Mouse (Mus musculus): ENCODE results near the gene Map2k5. TPM values are rescaled to one million over a fixed set of nuclear protein-coding genes. Genes with fewer than 3 reads are reported as not detected.

The Map2k5 gene
- total RNA-seq, 2 experiments from 2014 or later, result 20.6 to 21.0 TPM

GRCm38 (mm10) chr9:63197252-63197651 is 180.4 kb downstream of the Map2k5 start:
- no peak for DNase-seq
- intact Hi-C loops (cut with DNase I), result no loop called here

- DNase-seq, result peak in 1 of 2 experiments; percentile 20
Measured at GRCm38 (mm10) chr9:63196114-63196682, 181.5 kb downstream of the Map2k5 start.

GRCm38 (mm10) chr9:63195523-63195922 is 182.2 kb downstream of the Map2k5 start:
- intact Hi-C loops (cut with DNase I), result no loop called here
- no peak for DNase-seq

More at GRCm38 (mm10) chr9:63196114-63196682, 181.5 kb downstream of the Map2k5 start:
- intact Hi-C loops (cut with DNase I), result no loop called here

GRCm38 (mm10) chr9:63194791-63195190 is 182.9 kb downstream of the Map2k5 start:
- intact Hi-C loops (cut with DNase I), result no loop called here
- DNase-seq, result peak in 1 of 2 experiments; percentile 8

GRCm38 (mm10) chr9:63192809-63193208 is 184.9 kb downstream of the Map2k5 start:
- intact Hi-C loops (cut with DNase I), result no loop called here
- DNase-seq, result no peak

GRCm38 (mm10) chr9:63187310-63187709 is 190.4 kb downstream of the Map2k5 start:
- intact Hi-C loops (cut with DNase I), result no loop called here
- DNase-seq, result peak in 1 of 2 experiments; percentile 11

GRCm38 (mm10) chr9:63185249-63185648 is 192.5 kb downstream of the Map2k5 start:
- intact Hi-C loops (cut with DNase I), result no loop called here
- no peak for DNase-seq

- DNase-seq, result no peak
- intact Hi-C loops (cut with DNase I), result no loop called here
Measured at GRCm38 (mm10) chr9:63183864-63184263, 193.8 kb downstream of the Map2k5 start.

- intact Hi-C loops (cut with DNase I), result no loop called here
Measured at GRCm38 (mm10) chr9:63182306-63182960, 195.3 kb downstream of the Map2k5 start.

GRCm38 (mm10) chr9:63181337-63182178 is 196.1 kb downstream of the Map2k5 start:
- no peak for DNase-seq
- intact Hi-C loops (cut with DNase I), result no loop called here

More at GRCm38 (mm10) chr9:63182306-63182960, 195.3 kb downstream of the Map2k5 start:
- no peak for DNase-seq

- DNase-seq, result no peak
- intact Hi-C loops (cut with DNase I), result no loop called here
Measured at GRCm38 (mm10) chr9:63178296-63178695, 199.4 kb downstream of the Map2k5 start.

- no peak for DNase-seq
- intact Hi-C loops (cut with DNase I), result no loop called here
Measured at GRCm38 (mm10) chr9:63174001-63174721, 203.5 kb downstream of the Map2k5 start.

- no peak for DNase-seq
- intact Hi-C loops (cut with DNase I), result no loop called here
Measured at GRCm38 (mm10) chr9:63171951-63172350, 205.8 kb downstream of the Map2k5 start.

GRCm38 (mm10) chr9:63169127-63169526 is 208.6 kb downstream of the Map2k5 start:
- intact Hi-C loops (cut with DNase I), result no loop called here
- DNase-seq, result no peak

GRCm38 (mm10) chr9:63165070-63165469 is 212.6 kb downstream of the Map2k5 start:
- intact Hi-C loops (cut with DNase I), result no loop called here
- DNase-seq, result no peak

- intact Hi-C loops (cut with DNase I), result no loop called here
- DNase-seq, result no peak
Measured at GRCm38 (mm10) chr9:63163756-63164155, 213.9 kb downstream of the Map2k5 start.

GRCm38 (mm10) chr9:63151949-63152348 is 225.8 kb downstream of the Map2k5 start:
- intact Hi-C loops (cut with DNase I), result no loop called here
- DNase-seq, result no peak

GRCm38 (mm10) chr9:63151072-63151870 is 226.4 kb downstream of the Map2k5 start:
- intact Hi-C loops (cut with DNase I), result no loop called here
- DNase-seq, result peak; percentile 78 to 88

GRCm38 (mm10) chr9:63150086-63150800 is 227.5 kb downstream of the Map2k5 start:
- intact Hi-C loops (cut with DNase I), result no loop called here
- DNase-seq, result no peak
